Mouse (Mus musculus): ENCODE results near the gene Eno1.

DNA sequence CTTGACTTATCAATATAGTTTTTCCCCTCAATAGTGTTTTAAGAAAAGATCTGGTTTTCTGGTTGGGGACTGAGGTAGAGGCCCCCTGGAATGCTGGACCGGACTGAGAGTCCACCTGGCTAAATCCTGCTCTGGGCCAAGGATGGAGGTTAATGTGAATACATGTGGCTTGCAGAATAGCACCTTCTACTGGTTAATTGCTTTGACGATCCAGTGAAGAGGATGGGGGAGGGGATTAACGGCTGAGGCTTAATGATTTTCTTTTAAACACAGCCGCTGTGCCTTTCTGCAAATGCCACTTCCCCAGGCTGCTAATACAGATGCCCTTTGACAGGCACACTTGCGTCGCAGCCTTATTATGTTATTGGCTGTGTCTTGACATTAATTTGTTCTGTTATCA lies 47.5 kb downstream of the Eno1 start:
- TF ChIP-seq POLR2A (IDR thresholded peaks at IDR 0.05; ENCODE audit: extremely low read depth, insufficient read depth, low read length) (no peak), CTCF (IDR thresholded peaks at IDR 0.05; ENCODE audit: low read depth, low read length) (no peak)

Measured in liver, adult 2 months (tissue).